Mouse (Mus musculus): ENCODE data around the gene Fam71e1. TPM values are rescaled to one million over a fixed set of nuclear protein-coding genes. Genes with fewer than 3 reads are reported as not detected.

Fam71e1 gene
- polyA plus RNA-seq, 1 experiment from 2014 or later, result 17.1 TPM

- no peak overlapping the region for H3K4me3 ChIP-seq (ENCODE audit: low read depth, low read length)
- H3K4me1 ChIP-seq (ENCODE audit: control insufficient read depth, insufficient read depth, low read length), result no peaks in the 10 kb centered on the region
- WGBS, result 94% methylated on average over 1 of the region's 1 CpGs
- 0 out of 2 replicates have a peak, but pooled peaks cover 4% of the 10 kb centered on the region for H3K36me3 ChIP-seq (ENCODE audit: control insufficient read depth, insufficient read depth, low read length)
- no peak overlapping the region for H3K27ac ChIP-seq (ENCODE audit: low read depth, low read length)
- no peak overlapping the region for H3K9ac ChIP-seq (ENCODE audit: low read length)
- peaks cover 4% of the 10 kb centered on the region; the same call in 1 of the 2 replicates for H3K27me3 ChIP-seq (ENCODE audit: control insufficient read depth, insufficient read depth, low read length)
- H3K9me3 ChIP-seq (ENCODE audit: control insufficient read depth, low read length), result no peaks in the 10 kb centered on the region
- no peak for ATAC-seq (ENCODE audit: low FRiP score)
- no peak overlapping the region for H3K4me2 ChIP-seq
- peak; percentile 77 for DNase-seq (ENCODE audit: low spot score, missing footprints)
Measured at GRCm38 (mm10) chr7:44484109-44484508, 12.3 kb upstream of the Fam71e1 start.

- Histone ChIP-seq H3K9me3 (ENCODE audit: control insufficient read depth, low read length) (no peaks in the 10 kb centered on the region), H3K27me3 (ENCODE audit: control insufficient read depth, insufficient read depth, low read length) (peaks cover 4% of the 10 kb centered on the region; the same call in 1 of the 2 replicates), H3K27ac (ENCODE audit: low read depth, low read length) (no peak overlapping the region), H3K4me2 (no peak overlapping the region), H3K4me1 (ENCODE audit: control insufficient read depth, insufficient read depth, low read length) (no peaks in the 10 kb centered on the region), H3K9ac (ENCODE audit: low read length) (no peak overlapping the region), H3K4me3 (ENCODE audit: low read depth, low read length) (no peak overlapping the region), H3K36me3 (ENCODE audit: control insufficient read depth, insufficient read depth, low read length) (0 out of 2 replicates have a peak, but pooled peaks cover 4% of the 10 kb centered on the region)
- DNase-seq (ENCODE audit: low spot score, missing footprints) (peak; percentile 99), ATAC-seq (ENCODE audit: low FRiP score) (peak; percentile 81)
- 35% methylated on average over 5 of the region's 5 CpGs for WGBS
Measured at GRCm38 (mm10) chr7:44484841-44485571, 11.4 kb upstream of the Fam71e1 start.

GRCm38 (mm10) chr7:44485572-44486195 is 10.7 kb upstream of the Fam71e1 start:
- WGBS, result 71% methylated on average over 7 of the region's 7 CpGs
- Histone ChIP-seq H3K9me3 (ENCODE audit: control insufficient read depth, low read length) (no peaks in the 10 kb centered on the region), H3K27me3 (ENCODE audit: control insufficient read depth, insufficient read depth, low read length) (peaks cover 4% of the 10 kb centered on the region; the same call in 1 of the 2 replicates), H3K27ac (ENCODE audit: low read depth, low read length) (no peak overlapping the region), H3K9ac (ENCODE audit: low read length) (no peak overlapping the region), H3K4me3 (ENCODE audit: low read depth, low read length) (no peak overlapping the region), H3K36me3 (ENCODE audit: control insufficient read depth, insufficient read depth, low read length) (peaks cover 8% of the 10 kb centered on the region; the same call in 1 of the 2 replicates), H3K4me2 (no peak overlapping the region), H3K4me1 (ENCODE audit: control insufficient read depth, insufficient read depth, low read length) (no peaks in the 10 kb centered on the region)
- no peak for ATAC-seq (ENCODE audit: low FRiP score)
- peak; percentile 64 for DNase-seq (ENCODE audit: low spot score, missing footprints)

- peaks cover 2% of the 10 kb centered on the region; the same call in 1 of the 2 replicates for H3K27me3 ChIP-seq (ENCODE audit: control insufficient read depth, insufficient read depth, low read length)
- no peak overlapping the region for H3K27ac ChIP-seq (ENCODE audit: low read depth, low read length)
- ATAC-seq (ENCODE audit: low FRiP score) (no peak), DNase-seq (ENCODE audit: low spot score, missing footprints) (peak; percentile 76)
- H3K36me3 ChIP-seq (ENCODE audit: control insufficient read depth, insufficient read depth, low read length), result peaks cover 19% of the 10 kb centered on the region
- H3K4me3 ChIP-seq (ENCODE audit: low read depth, low read length), result no peak overlapping the region
- no peak overlapping the region for H3K4me2 ChIP-seq
- H3K9ac ChIP-seq (ENCODE audit: low read length), result no peak overlapping the region
- no peaks in the 10 kb centered on the region for H3K9me3 ChIP-seq (ENCODE audit: control insufficient read depth, low read length)
- WGBS, result 67% methylated on average over 13 of the region's 13 CpGs
- no peaks in the 10 kb centered on the region for H3K4me1 ChIP-seq (ENCODE audit: control insufficient read depth, insufficient read depth, low read length)
Measured at GRCm38 (mm10) chr7:44486927-44487575, 9.3 kb upstream of the Fam71e1 start.

- no peak overlapping the region for H3K9ac ChIP-seq (ENCODE audit: low read length)
- H3K4me1 ChIP-seq (ENCODE audit: control insufficient read depth, insufficient read depth, low read length), result no peaks in the 10 kb centered on the region
- ATAC-seq (ENCODE audit: low FRiP score) (no peak), DNase-seq (ENCODE audit: low spot score, missing footprints) (peak; percentile 78)
- no peaks in the 10 kb centered on the region for H3K9me3 ChIP-seq (ENCODE audit: control insufficient read depth, low read length)
- H3K27me3 ChIP-seq (ENCODE audit: control insufficient read depth, insufficient read depth, low read length), result no peaks in the 10 kb centered on the region; the same call in 1 of the 2 replicates
- H3K4me3 ChIP-seq (ENCODE audit: low read depth, low read length), result no peak overlapping the region
- no peak overlapping the region for H3K4me2 ChIP-seq
- peaks cover 22% of the 10 kb centered on the region for H3K36me3 ChIP-seq (ENCODE audit: control insufficient read depth, insufficient read depth, low read length)
- WGBS, result 88% methylated on average over 7 of the region's 7 CpGs
- no peak overlapping the region for H3K27ac ChIP-seq (ENCODE audit: low read depth, low read length)
Measured at GRCm38 (mm10) chr7:44487936-44488335, 8.4 kb upstream of the Fam71e1 start.

GRCm38 (mm10) chr7:44488545-44488944 is 7.8 kb upstream of the Fam71e1 start:
- H3K36me3 ChIP-seq (ENCODE audit: control insufficient read depth, insufficient read depth, low read length), result peaks cover 22% of the 10 kb centered on the region
- no peaks in the 10 kb centered on the region for H3K4me1 ChIP-seq (ENCODE audit: control insufficient read depth, insufficient read depth, low read length)
- ATAC-seq (ENCODE audit: low FRiP score), result no peak
- H3K9ac ChIP-seq (ENCODE audit: low read length), result no peak overlapping the region
- WGBS, result 100% methylated on average over 8 of the region's 8 CpGs
- no peaks in the 10 kb centered on the region for H3K9me3 ChIP-seq (ENCODE audit: control insufficient read depth, low read length)
- H3K4me2 ChIP-seq, result no peak overlapping the region
- H3K4me3 ChIP-seq (ENCODE audit: low read depth, low read length), result no peak overlapping the region
- H3K27ac ChIP-seq (ENCODE audit: low read depth, low read length), result no peak overlapping the region
- peak; percentile 56 for DNase-seq (ENCODE audit: low spot score, missing footprints)
- H3K27me3 ChIP-seq (ENCODE audit: control insufficient read depth, insufficient read depth, low read length), result no peaks in the 10 kb centered on the region

- DNase-seq (ENCODE audit: low spot score, missing footprints) (peak; percentile 33), ATAC-seq (ENCODE audit: low FRiP score) (no peak)
- Histone ChIP-seq H3K4me2 (no peak overlapping the region), H3K36me3 (ENCODE audit: control insufficient read depth, insufficient read depth, low read length) (peaks cover 22% of the 10 kb centered on the region), H3K4me3 (ENCODE audit: low read depth, low read length) (no peak overlapping the region), H3K9me3 (ENCODE audit: control insufficient read depth, low read length) (no peaks in the 10 kb centered on the region), H3K4me1 (ENCODE audit: control insufficient read depth, insufficient read depth, low read length) (peaks cover 5% of the 10 kb centered on the region), H3K9ac (ENCODE audit: low read length) (no peak overlapping the region), H3K27me3 (ENCODE audit: control insufficient read depth, insufficient read depth, low read length) (no peaks in the 10 kb centered on the region), H3K27ac (ENCODE audit: low read depth, low read length) (no peak overlapping the region)
- WGBS, result 88% methylated on average over 4 of the region's 4 CpGs
Measured at GRCm38 (mm10) chr7:44490281-44490680, 6.1 kb upstream of the Fam71e1 start.

GRCm38 (mm10) chr7:44491391-44491790 is 5.0 kb upstream of the Fam71e1 start:
- 94% methylated on average over 5 of the region's 5 CpGs for WGBS
- H3K4me2 ChIP-seq, result no peak overlapping the region
- DNase-seq (ENCODE audit: low spot score, missing footprints) (peak; percentile 19), ATAC-seq (ENCODE audit: low FRiP score) (no peak)
- H3K9me3 ChIP-seq (ENCODE audit: control insufficient read depth, low read length), result no peaks in the 10 kb centered on the region
- H3K9ac ChIP-seq (ENCODE audit: low read length), result no peak overlapping the region
- no peaks in the 10 kb centered on the region for H3K27me3 ChIP-seq (ENCODE audit: control insufficient read depth, insufficient read depth, low read length)
- peaks cover 10% of the 10 kb centered on the region for H3K4me1 ChIP-seq (ENCODE audit: control insufficient read depth, insufficient read depth, low read length)
- no peak overlapping the region for H3K4me3 ChIP-seq (ENCODE audit: low read depth, low read length)
- H3K27ac ChIP-seq (ENCODE audit: low read depth, low read length), result no peak overlapping the region
- peaks cover 22% of the 10 kb centered on the region for H3K36me3 ChIP-seq (ENCODE audit: control insufficient read depth, insufficient read depth, low read length)
